Mouse (Mus musculus) forebrain, postnatal 0 days (tissue): Measurements from ENCODE around the gene Shroom1. TPM values are rescaled to one million over a fixed set of nuclear protein-coding genes. Genes with fewer than 3 reads are reported as not detected.

Source experiments
- ATAC-seq: fragments of 200-750 bp; cut with Nextera tagmentation; 2 replicates; pipeline ENCODE4 v1.8.0; 2017; ENCODE audit warnings: mild to moderate bottlenecking, moderate library complexity
- DNase-seq: peaks from one replicate; pipeline ENCODE4 v3.0.0-alpha.2; 2015
- H3K27ac ChIP-seq: fragments of 300-500 bp; sonication (generic); 2 replicates; pipeline ENCODE4 v1.5.1; 2014; ENCODE audit warnings: low read depth, mild to moderate bottlenecking, antibody characterized with exemption, low read length, moderate library complexity, mixed read lengths
- H3K27me3 ChIP-seq: fragments of 300-500 bp; sonication (generic); 2 replicates; pipeline ENCODE4 v1.6.1; 2014; ENCODE audit warnings: mild to moderate bottlenecking, low read length, mixed read lengths; ENCODE audit not compliant: insufficient read depth
- H3K36me3 ChIP-seq: fragments of 300-500 bp; sonication (generic); 2 replicates; pipeline ENCODE4 v1.6.1; 2014; ENCODE audit warnings: mild to moderate bottlenecking, moderate library complexity; ENCODE audit not compliant: insufficient read depth
- H3K4me1 ChIP-seq: fragments of 300-500 bp; sonication (generic); 2 replicates; pipeline ENCODE4 v1.6.1; 2014; ENCODE audit warnings: antibody characterized with exemption; ENCODE audit not compliant: insufficient read depth
- H3K4me2 ChIP-seq: fragments of 300-500 bp; sonication (generic); 2 replicates; pipeline ENCODE4 v1.6.1; 2014; ENCODE audit warnings: low read depth, mild to moderate bottlenecking, moderate library complexity
- H3K4me3 ChIP-seq: fragments of 300-500 bp; sonication (generic); 2 replicates; pipeline ENCODE4 v1.5.1; 2014; ENCODE audit warnings: low read depth, low read length, mixed read lengths
- H3K9ac ChIP-seq: fragments of 300-500 bp; sonication (generic); 2 replicates; pipeline ENCODE4 v1.6.1; 2014; ENCODE audit warnings: mild to moderate bottlenecking
- H3K9me3 ChIP-seq: fragments of 300-500 bp; sonication (generic); 2 replicates; pipeline ENCODE4 v1.6.1; 2016; ENCODE audit warnings: low read length
- CTCF ChIP-seq: sonication (generic); IDR thresholded peaks from 2 replicates; pipeline ENCODE4 v1.5.1; 2016; ENCODE audit warnings: antibody characterized with exemption, control low read depth, low read depth
- WGBS: fragments of 180-500 bp; shearing (Covaris S2); extraction: QIAGEN DNeasy Blood & Tissue Kit; methylation state at CpG from one replicate; pipeline ENCODE4 v1.1.7; 2014; 5-methylcytosine and 5-hydroxymethylcytosine counted together
- polyA plus RNA-seq: library from polyadenylated mRNA; unstranded; fragments of >200 nt; fragmentation: Nextera tagmentation; extraction: Ambion mirVana; gene quantifications from 2 replicates; pipeline ENCODE4 v1.2.1, GENCODE M21; 2015
- total RNA-seq: library from RNA; depleted of rRNA; stranded (reverse); fragments of >200 nt; gene quantifications from 2 replicates; pipeline ENCODE4 v1.2.3, GENCODE M21; 2014

The Shroom1 gene
- total and polyA plus RNA-seq, 2 experiments from 2014 or later = 2.0 to 4.9 TPM

DNA sequence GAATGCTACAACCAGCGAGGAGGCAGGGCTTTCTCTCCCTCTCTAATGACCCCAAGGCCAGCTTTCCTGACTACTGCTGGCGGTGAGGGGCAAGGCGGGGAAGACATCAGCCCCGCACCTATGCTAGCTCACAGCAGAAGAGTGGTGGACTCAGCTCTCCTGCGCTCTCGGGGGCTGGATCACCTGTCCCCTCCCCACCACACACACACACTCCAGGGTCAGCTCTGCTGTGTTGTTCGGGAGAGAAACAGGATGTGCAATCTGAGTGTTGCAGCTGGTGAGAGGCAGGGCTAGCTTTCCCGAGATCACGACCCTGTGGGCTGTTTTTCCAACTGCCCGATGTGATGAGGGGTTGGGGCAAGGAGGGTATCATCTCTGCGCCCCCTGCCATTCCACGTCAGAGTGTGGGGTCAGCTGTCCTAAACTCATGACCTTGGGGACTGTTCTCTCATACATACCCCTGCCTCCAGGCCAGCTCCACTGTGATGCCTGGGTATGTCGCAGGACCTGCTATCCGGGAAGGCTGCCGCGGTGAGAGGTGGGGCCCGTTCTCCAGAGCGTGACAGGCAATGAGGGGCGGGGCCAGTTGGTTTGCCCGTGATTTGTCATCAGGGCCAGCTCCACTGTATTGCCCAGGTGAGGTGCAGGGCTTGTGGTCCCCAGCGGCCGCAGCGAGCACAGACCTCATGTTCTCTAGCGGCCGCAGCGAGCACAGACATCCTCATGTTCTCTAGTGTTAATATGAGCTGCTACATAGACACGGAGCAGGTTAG is 30.0 kb downstream of the Shroom1 start:
- H3K4me3 ChIP-seq = peak overlapping the region; percentile 18; the same call in 1 of the 2 replicates
- no peak overlapping the region for H3K27ac ChIP-seq
- ATAC-seq (peak; percentile 59), DNase-seq (no peak)
- peak overlapping the region; percentile 44 for H3K4me2 ChIP-seq
- H3K27me3 ChIP-seq = no peaks in the 10 kb centered on the region
- H3K9me3 ChIP-seq = no peaks in the 10 kb centered on the region
- H3K4me1 ChIP-seq = no peaks in the 10 kb centered on the region
- no peaks in the 10 kb centered on the region for H3K36me3 ChIP-seq
- WGBS = 20% methylated on average over 27 of the region's 27 CpGs
- no peak for TF ChIP-seq CTCF
- H3K9ac ChIP-seq = peak overlapping the region; percentile 28; the same call in 1 of the 2 replicates

DNA sequence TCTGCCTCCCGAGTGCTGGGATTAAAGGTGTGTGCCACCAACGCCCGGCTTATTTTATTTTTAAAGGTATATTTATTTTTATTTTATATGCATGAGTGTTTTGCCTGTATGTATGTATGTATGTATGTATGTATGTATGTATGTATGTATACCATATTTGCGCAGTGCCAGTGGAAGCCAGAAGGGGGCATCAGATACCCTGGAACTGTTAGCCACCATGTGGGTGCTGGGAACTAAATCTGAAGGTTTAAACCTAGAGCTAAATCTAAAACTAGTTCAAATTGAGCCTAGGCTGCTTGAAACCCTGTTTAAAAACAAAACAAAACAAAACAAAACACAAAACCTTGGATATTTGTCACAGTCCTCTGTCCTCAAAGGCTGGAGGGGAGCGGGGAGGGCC is 32.0 kb downstream of the Shroom1 start:
- no peak for DNase-seq
- Histone ChIP-seq H3K4me1 (no peaks in the 10 kb centered on the region), H3K9me3 (no peaks in the 10 kb centered on the region), H3K27ac (no peak overlapping the region), H3K27me3 (no peaks in the 10 kb centered on the region), H3K4me2 (no peak overlapping the region), H3K9ac (no peak overlapping the region), H3K36me3 (no peaks in the 10 kb centered on the region), H3K4me3 (no peak overlapping the region)
- 91% methylated on average over 5 of the region's 5 CpGs for WGBS
- no peak for TF ChIP-seq CTCF
- ATAC-seq = no peak

DNA sequence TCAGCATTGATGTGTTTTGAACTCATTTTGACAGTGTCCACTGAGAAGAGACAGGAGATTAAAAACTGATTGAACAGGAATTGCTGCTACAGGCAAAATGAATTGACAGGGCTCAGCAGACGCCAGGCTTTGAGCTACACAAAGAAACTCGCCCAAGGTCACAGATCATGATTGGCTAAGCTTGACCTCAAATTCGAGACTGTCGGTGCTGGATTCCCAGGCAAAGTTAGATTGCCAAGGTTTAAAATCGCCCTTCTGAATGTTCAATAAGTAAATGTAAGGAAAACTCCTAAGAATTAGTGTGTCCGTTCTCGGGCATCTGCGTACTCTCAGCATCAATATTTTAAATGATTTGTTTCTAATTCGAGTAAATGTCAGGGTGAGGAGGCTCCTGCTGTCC is 32.4 kb downstream of the Shroom1 start:
- Histone ChIP-seq H3K9me3 (no peaks in the 10 kb centered on the region), H3K4me2 (no peak overlapping the region), H3K4me1 (no peaks in the 10 kb centered on the region), H3K36me3 (no peaks in the 10 kb centered on the region), H3K4me3 (no peak overlapping the region), H3K27ac (no peak overlapping the region), H3K9ac (no peak overlapping the region), H3K27me3 (no peaks in the 10 kb centered on the region)
- WGBS = 58% methylated on average over 9 of the region's 9 CpGs
- DNase-seq (no peak), ATAC-seq (no peak)
- no peak for TF ChIP-seq CTCF

DNA sequence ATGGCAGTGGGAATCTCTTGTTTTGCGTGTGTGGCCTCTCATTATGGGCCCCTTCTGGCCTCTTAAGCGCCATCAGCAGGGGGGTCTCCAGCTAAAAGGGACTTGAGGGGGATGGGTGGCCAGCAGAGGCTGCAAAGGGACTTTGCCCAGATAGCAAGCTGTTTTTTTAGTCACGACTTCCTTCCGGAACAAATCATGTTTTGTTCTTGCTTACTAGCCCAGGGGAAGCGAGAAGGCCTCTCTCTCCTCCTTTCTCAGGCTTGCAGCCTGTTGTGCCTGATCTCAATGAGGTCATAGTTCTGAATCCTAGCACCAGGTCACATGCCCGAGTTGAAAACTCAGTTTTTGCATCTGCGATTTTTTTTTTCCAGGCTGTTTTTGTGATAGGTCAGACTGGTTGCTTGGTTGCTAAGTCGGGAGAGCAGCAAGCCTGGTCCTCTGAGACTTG is 35.0 kb downstream of the Shroom1 start:
- Histone ChIP-seq H3K9me3 (no peaks in the 10 kb centered on the region), H3K4me1 (no peaks in the 10 kb centered on the region), H3K9ac (no peak overlapping the region), H3K4me3 (no peak overlapping the region), H3K27ac (0 out of 2 replicates have a peak overlapping the region, but pooled peaks have one; percentile 17), H3K27me3 (no peaks in the 10 kb centered on the region), H3K4me2 (no peak overlapping the region), H3K36me3 (no peaks in the 10 kb centered on the region)
- ATAC-seq (peak; percentile 74), DNase-seq (no peak)
- 6% methylated on average over 8 of the region's 8 CpGs for WGBS
- no peak for TF ChIP-seq CTCF

DNA sequence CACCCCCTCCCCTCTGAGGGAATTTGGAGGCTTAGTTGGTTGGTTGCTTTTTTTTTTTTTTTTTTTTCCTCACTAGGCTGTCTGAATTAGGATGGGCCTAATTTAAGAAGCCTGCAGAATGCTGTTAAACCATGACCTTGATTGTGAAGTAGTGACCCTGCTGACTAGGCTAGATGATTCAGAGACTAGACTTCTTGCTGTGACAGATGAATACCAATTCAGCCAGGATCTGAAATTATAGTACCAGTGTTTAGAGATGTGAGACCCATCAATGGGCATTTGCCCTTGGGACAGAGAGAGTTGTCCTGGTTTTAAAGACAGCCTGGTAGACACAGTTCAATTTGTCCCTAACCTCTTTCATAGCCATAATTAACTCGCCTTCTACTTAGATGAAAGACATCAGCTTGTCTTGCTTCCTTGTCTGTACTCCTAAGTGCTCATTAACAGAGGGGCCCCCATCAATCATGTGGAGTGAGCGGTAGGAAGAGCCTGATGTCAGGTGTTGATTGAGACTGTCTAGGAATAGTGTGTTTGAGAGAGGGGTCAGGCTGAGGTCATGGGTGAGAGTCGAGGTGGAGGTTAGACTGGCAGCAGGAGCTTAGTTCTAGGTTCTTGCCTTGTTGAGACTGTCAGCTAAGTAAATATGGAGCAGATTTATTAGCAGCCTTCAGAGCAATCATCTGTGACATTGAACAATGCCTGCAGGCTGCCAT is 36.4 kb downstream of the Shroom1 start:
- no peaks in the 10 kb centered on the region for H3K27me3 ChIP-seq
- ATAC-seq (peak; percentile 23; the same call in 1 of the 2 replicates), DNase-seq (no peak)
- H3K9ac ChIP-seq = no peak overlapping the region
- no peaks in the 10 kb centered on the region for H3K4me1 ChIP-seq
- TF ChIP-seq CTCF = no peak
- no peak overlapping the region for H3K27ac ChIP-seq
- H3K9me3 ChIP-seq = no peaks in the 10 kb centered on the region
- 32% methylated on average over 3 of the region's 3 CpGs for WGBS
- no peak overlapping the region for H3K4me2 ChIP-seq
- no peaks in the 10 kb centered on the region for H3K36me3 ChIP-seq
- H3K4me3 ChIP-seq = no peak overlapping the region

DNA sequence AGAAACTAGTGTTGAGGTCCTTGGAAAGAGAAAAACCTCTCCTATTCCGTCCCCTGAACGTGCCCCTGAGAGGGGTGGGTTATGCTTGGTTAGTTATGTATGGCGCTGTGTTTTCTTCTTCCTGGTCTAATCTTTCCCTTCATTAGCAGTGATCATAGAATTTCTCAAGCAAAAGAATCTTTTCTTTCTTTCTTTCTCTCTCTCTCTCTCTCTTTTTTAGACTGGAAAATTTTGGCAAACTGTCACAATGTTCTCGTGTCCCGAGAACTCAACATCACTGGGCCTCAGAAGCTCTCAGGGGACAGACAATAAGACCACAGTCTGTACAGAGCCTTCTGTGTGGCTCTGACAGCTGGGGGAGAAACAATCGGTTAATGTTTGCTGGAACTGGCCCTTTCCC is 38.4 kb downstream of the Shroom1 start:
- WGBS = 10% methylated on average over 6 of the region's 6 CpGs

DNA sequence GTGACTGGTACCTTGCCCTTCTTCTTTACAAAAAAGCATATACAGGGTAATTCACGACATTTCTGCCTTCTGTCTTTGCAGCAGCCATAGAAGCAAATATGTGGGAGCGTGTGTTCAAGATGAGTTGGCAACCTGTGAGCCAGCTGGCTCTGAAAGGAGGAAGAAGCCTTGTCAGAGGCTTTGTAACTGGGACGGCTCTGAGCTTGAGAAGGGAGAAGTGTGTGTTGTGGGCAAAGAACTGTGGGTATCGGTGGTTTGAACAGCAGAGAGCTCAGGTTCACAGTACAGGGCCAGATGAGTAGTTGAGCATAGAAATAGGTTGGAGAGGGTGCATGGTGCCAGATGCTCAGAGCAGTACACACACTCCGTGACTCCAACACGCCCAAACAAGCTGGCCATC is 39.9 kb downstream of the Shroom1 start:
- no peaks in the 10 kb centered on the region for H3K9me3 ChIP-seq
- H3K27me3 ChIP-seq = no peaks in the 10 kb centered on the region
- H3K27ac ChIP-seq = no peak overlapping the region
- no peak overlapping the region for H3K4me3 ChIP-seq
- H3K9ac ChIP-seq = no peak overlapping the region
- WGBS = 52% methylated on average over 6 of the region's 6 CpGs
- DNase-seq = peak; percentile 59
- TF ChIP-seq CTCF = no peak
- no peaks in the 10 kb centered on the region for H3K4me1 ChIP-seq
- no peak for ATAC-seq
- no peaks in the 10 kb centered on the region for H3K36me3 ChIP-seq
- H3K4me2 ChIP-seq = no peak overlapping the region

More for the DNA sequence above, 38.4 kb downstream of the Shroom1 start:
- no peak overlapping the region for H3K4me2 ChIP-seq
- H3K4me1 ChIP-seq = no peaks in the 10 kb centered on the region
- H3K27me3 ChIP-seq = no peaks in the 10 kb centered on the region
- DNase-seq (no peak), ATAC-seq (peak; percentile 67; the same call in 1 of the 2 replicates)
- H3K9ac ChIP-seq = no peak overlapping the region
- peak overlapping the region; percentile 36; the same call in 1 of the 2 replicates for H3K27ac ChIP-seq
- TF ChIP-seq CTCF = no peak
- H3K4me3 ChIP-seq = no peak overlapping the region
- no peaks in the 10 kb centered on the region for H3K36me3 ChIP-seq
- H3K9me3 ChIP-seq = no peaks in the 10 kb centered on the region
